Mouse (Mus musculus): Measurements from ENCODE around the gene Slc38a1. TPM values are rescaled to one million over a fixed set of nuclear protein-coding genes. Genes with fewer than 3 reads are reported as not detected.

Slc38a1 gene
- polyA plus RNA-seq, 1 experiment, result 88.4 TPM

GRCm38 (mm10) chr15:96657576-96658274 lies 15.0 kb upstream of the Slc38a1 start:
- no peak overlapping the region for H3K4me3 ChIP-seq (ENCODE audit: low read depth, low read length)
- TF ChIP-seq EP300 (IDR thresholded peaks at IDR 0.05; ENCODE audit: insufficient read depth, low read depth, low read length) (no peak), POLR2A (IDR thresholded peaks at IDR 0.05; ENCODE audit: insufficient read depth, low read length) (no peak), CTCF (IDR thresholded peaks at IDR 0.05; ENCODE audit: low read depth, low read length) (no peak)
- peaks cover 4% of the 10 kb centered on the region for H3K4me1 ChIP-seq (ENCODE audit: control insufficient read depth, insufficient read depth, low read length)
- H3K9me3 ChIP-seq (replicated peaks; ENCODE audit: control insufficient read depth, insufficient read depth, low read length, poor library complexity, severe bottlenecking), result no peaks in the 10 kb centered on the region
- H3K9ac ChIP-seq (ENCODE audit: low read depth, poor library complexity, severe bottlenecking), result no peak overlapping the region
- H3K27me3 ChIP-seq (ENCODE audit: control insufficient read depth, insufficient read depth, low read length, poor library complexity, severe bottlenecking), result no peaks in the 10 kb centered on the region
- H3K36me3 ChIP-seq (ENCODE audit: control insufficient read depth, insufficient read depth, low read length, poor library complexity, severe bottlenecking), result no peaks in the 10 kb centered on the region
- no peak overlapping the region for H3K27ac ChIP-seq (ENCODE audit: insufficient read depth, low read length)

GRCm38 (mm10) chr15:96655514-96655913 lies 12.8 kb upstream of the Slc38a1 start:
- Histone ChIP-seq H3K27me3 (ENCODE audit: control insufficient read depth, insufficient read depth, low read length, poor library complexity, severe bottlenecking) (no peaks in the 10 kb centered on the region), H3K4me1 (ENCODE audit: control insufficient read depth, insufficient read depth, low read length) (peaks cover 2% of the 10 kb centered on the region), H3K4me3 (ENCODE audit: low read depth, low read length) (no peak overlapping the region), H3K27ac (ENCODE audit: insufficient read depth, low read length) (no peak overlapping the region), H3K9ac (ENCODE audit: low read depth, poor library complexity, severe bottlenecking) (no peak overlapping the region), H3K9me3 (replicated peaks; ENCODE audit: control insufficient read depth, insufficient read depth, low read length, poor library complexity, severe bottlenecking) (peaks cover 7% of the 10 kb centered on the region), H3K36me3 (ENCODE audit: control insufficient read depth, insufficient read depth, low read length, poor library complexity, severe bottlenecking) (no peaks in the 10 kb centered on the region)
- TF ChIP-seq CTCF (IDR thresholded peaks at IDR 0.05; ENCODE audit: low read depth, low read length) (no peak), EP300 (IDR thresholded peaks at IDR 0.05; ENCODE audit: insufficient read depth, low read depth, low read length) (no peak), POLR2A (IDR thresholded peaks at IDR 0.05; ENCODE audit: insufficient read depth, low read length) (no peak)

DNA sequence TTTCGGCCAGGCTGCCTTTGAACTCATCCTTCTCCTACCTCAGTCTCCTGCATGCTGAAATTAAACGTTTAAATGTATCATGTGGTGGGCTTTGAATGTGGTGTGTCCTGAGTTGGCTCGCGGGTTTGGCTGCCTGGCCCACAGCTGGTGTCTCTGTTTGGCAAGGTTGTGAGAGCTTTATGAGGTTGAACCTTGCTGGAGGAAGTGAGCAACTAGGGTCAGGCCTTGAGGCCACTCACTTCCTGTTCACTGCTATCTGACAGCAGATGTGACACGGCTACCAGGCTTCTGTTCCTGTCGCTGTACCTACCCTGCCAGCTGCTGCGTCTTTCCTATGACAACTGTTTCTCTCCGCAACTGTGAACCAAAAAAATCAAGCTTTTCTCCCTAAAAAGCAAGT lies 12.0 kb upstream of the Slc38a1 start:
- H3K27ac ChIP-seq (ENCODE audit: insufficient read depth, low read length), result no peak overlapping the region
- no peaks in the 10 kb centered on the region for H3K36me3 ChIP-seq (ENCODE audit: control insufficient read depth, insufficient read depth, low read length, poor library complexity, severe bottlenecking)
- TF ChIP-seq EP300 (IDR thresholded peaks at IDR 0.05; ENCODE audit: insufficient read depth, low read depth, low read length) (no peak), CTCF (IDR thresholded peaks at IDR 0.05; ENCODE audit: low read depth, low read length) (no peak), POLR2A (IDR thresholded peaks at IDR 0.05; ENCODE audit: insufficient read depth, low read length) (no peak)

GRCm38 (mm10) chr15:96653011-96653410 lies 10.3 kb upstream of the Slc38a1 start:
- Histone ChIP-seq H3K9ac (ENCODE audit: low read depth, poor library complexity, severe bottlenecking) (no peak overlapping the region), H3K4me3 (ENCODE audit: low read depth, low read length) (no peak overlapping the region), H3K27me3 (ENCODE audit: control insufficient read depth, insufficient read depth, low read length, poor library complexity, severe bottlenecking) (no peaks in the 10 kb centered on the region), H3K4me1 (ENCODE audit: control insufficient read depth, insufficient read depth, low read length) (no peaks in the 10 kb centered on the region), H3K27ac (ENCODE audit: insufficient read depth, low read length) (no peak overlapping the region), H3K9me3 (replicated peaks; ENCODE audit: control insufficient read depth, insufficient read depth, low read length, poor library complexity, severe bottlenecking) (peaks cover 7% of the 10 kb centered on the region), H3K36me3 (ENCODE audit: control insufficient read depth, insufficient read depth, low read length, poor library complexity, severe bottlenecking) (no peaks in the 10 kb centered on the region)
- TF ChIP-seq CTCF (IDR thresholded peaks at IDR 0.05; ENCODE audit: low read depth, low read length) (no peak), EP300 (IDR thresholded peaks at IDR 0.05; ENCODE audit: insufficient read depth, low read depth, low read length) (no peak), POLR2A (IDR thresholded peaks at IDR 0.05; ENCODE audit: insufficient read depth, low read length) (no peak)

More for the DNA sequence above, 12.0 kb upstream of the Slc38a1 start:
- Histone ChIP-seq H3K9me3 (replicated peaks; ENCODE audit: control insufficient read depth, insufficient read depth, low read length, poor library complexity, severe bottlenecking) (peaks cover 7% of the 10 kb centered on the region), H3K27me3 (ENCODE audit: control insufficient read depth, insufficient read depth, low read length, poor library complexity, severe bottlenecking) (no peaks in the 10 kb centered on the region), H3K9ac (ENCODE audit: low read depth, poor library complexity, severe bottlenecking) (no peak overlapping the region), H3K4me3 (ENCODE audit: low read depth, low read length) (no peak overlapping the region), H3K4me1 (ENCODE audit: control insufficient read depth, insufficient read depth, low read length) (peaks cover 2% of the 10 kb centered on the region)

DNA sequence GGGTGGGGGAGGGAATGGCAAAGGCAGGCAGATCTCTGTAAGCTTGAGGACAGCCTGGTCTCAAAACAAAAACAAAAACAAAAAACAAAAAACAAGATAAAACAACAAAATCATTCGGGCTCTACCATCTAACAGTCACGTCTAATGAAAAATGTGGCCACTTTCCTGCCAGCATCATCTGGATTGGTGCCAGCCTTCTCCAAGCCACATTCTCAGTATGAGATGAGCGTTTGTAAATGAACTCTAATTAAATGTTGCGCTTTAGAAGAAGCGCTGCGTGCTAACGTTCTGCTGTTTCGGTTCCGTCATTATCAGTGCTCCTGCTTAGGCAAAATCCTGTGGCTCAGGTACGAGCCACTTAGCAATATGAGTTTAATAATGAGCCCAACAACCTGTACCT lies 9.8 kb upstream of the Slc38a1 start:
- no peak overlapping the region for H3K27ac ChIP-seq (ENCODE audit: insufficient read depth, low read length)
- TF ChIP-seq POLR2A (IDR thresholded peaks at IDR 0.05; ENCODE audit: insufficient read depth, low read length) (no peak), EP300 (IDR thresholded peaks at IDR 0.05; ENCODE audit: insufficient read depth, low read depth, low read length) (no peak), CTCF (IDR thresholded peaks at IDR 0.05; ENCODE audit: low read depth, low read length) (no peak)
- no peaks in the 10 kb centered on the region for H3K36me3 ChIP-seq (ENCODE audit: control insufficient read depth, insufficient read depth, low read length, poor library complexity, severe bottlenecking)
- no peak overlapping the region for H3K9ac ChIP-seq (ENCODE audit: low read depth, poor library complexity, severe bottlenecking)
- no peaks in the 10 kb centered on the region for H3K4me1 ChIP-seq (ENCODE audit: control insufficient read depth, insufficient read depth, low read length)
- peaks cover 7% of the 10 kb centered on the region for H3K9me3 ChIP-seq (replicated peaks; ENCODE audit: control insufficient read depth, insufficient read depth, low read length, poor library complexity, severe bottlenecking)
- H3K27me3 ChIP-seq (ENCODE audit: control insufficient read depth, insufficient read depth, low read length, poor library complexity, severe bottlenecking), result no peaks in the 10 kb centered on the region
- no peak overlapping the region for H3K4me3 ChIP-seq (ENCODE audit: low read depth, low read length)

DNA sequence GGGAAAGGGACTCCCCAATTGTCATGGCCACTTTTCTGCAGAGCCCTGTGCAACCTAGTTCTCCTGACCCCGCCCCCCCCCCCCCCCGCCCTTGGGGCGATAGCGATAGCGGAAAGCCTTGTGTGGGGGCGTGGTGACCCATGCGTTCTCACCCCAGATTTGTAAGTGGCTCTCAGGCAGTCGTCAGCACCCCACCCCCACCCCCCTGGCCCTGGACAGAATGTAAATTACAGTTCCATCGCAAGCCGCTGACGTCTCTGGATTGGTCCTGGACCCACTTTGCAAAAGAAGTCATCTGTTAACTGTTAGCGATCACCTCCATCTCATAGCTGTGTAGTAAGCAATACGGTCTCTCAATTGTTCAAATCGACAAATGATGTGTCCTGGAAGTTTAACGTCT lies 4.7 kb upstream of the Slc38a1 start:
- H3K27me3 ChIP-seq (ENCODE audit: control insufficient read depth, insufficient read depth, low read length, poor library complexity, severe bottlenecking), result no peaks in the 10 kb centered on the region
- no peak overlapping the region for H3K4me3 ChIP-seq (ENCODE audit: low read depth, low read length)
- no peak overlapping the region for H3K27ac ChIP-seq (ENCODE audit: insufficient read depth, low read length)
- no peak overlapping the region for H3K9ac ChIP-seq (ENCODE audit: low read depth, poor library complexity, severe bottlenecking)
- TF ChIP-seq CTCF (IDR thresholded peaks at IDR 0.05; ENCODE audit: low read depth, low read length), result no peak
- TF ChIP-seq POLR2A (IDR thresholded peaks at IDR 0.05; ENCODE audit: insufficient read depth, low read length), result no peak
- no peak for TF ChIP-seq EP300 (IDR thresholded peaks at IDR 0.05; ENCODE audit: insufficient read depth, low read depth, low read length)
- H3K4me1 ChIP-seq (ENCODE audit: control insufficient read depth, insufficient read depth, low read length), result no peaks in the 10 kb centered on the region
- peaks cover 7% of the 10 kb centered on the region for H3K9me3 ChIP-seq (replicated peaks; ENCODE audit: control insufficient read depth, insufficient read depth, low read length, poor library complexity, severe bottlenecking)
- no peaks in the 10 kb centered on the region for H3K36me3 ChIP-seq (ENCODE audit: control insufficient read depth, insufficient read depth, low read length, poor library complexity, severe bottlenecking)

All from ES-Bruce4 (cell line).